Comparison of ENCODE assay signal across 11 mouse cellular contexts in the genomic region with DNA sequence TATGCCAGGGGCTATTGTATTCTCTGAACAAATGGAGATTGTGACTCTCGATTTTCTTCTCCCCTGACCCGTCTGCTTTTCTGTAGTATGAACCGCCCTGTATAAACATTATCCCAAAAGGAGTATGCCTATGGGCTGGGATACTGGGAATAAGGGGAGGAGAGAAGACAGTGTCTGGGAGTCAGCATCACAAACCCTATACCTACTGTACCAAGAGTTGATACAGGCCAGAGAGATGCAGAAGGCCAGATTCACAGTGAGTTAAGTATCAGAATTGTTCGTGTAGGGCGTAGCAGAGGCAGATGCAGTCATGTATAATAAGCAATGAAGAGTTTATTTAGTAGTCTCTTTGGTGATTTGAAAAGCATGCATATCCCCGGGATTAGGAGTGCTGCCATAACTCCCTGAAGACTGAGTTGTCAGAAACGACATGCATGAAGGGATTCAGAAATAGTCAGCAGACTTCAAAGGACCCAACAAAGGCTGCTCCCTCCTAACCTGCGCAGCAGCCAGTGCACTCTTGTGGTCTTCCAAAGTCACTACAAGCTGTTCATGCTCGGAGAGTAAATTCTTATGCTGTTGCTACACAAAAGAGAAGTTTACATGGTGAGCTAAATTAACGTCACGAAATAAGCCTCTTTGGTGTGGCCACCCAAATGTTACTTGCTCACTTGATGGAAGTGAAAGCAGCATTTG. TPM values are rescaled to one million over a fixed set of nuclear protein-coding genes. Genes with fewer than 3 reads are reported as not detected.
DNase-seq lines count a peak whose midpoint lies in the region; ATAC-seq and TF ChIP-seq lines count a peak whose summit lies in the region.
"Had no signal": no experiment of that assay in that cellular context is flagged by ENCODE, and none has a peak within 500 bp of the region (broad histone marks: within the 10 kb centered on the region; RNA-seq: fewer than 3 reads in every experiment).

No protein-coding gene starts in this region.

- peak; percentile 47; the same call in 1 of the 2 replicates for TF ChIP-seq CTCF in brain, embryonic 14.5 days (IDR thresholded peaks at IDR 0.05; ENCODE audit: borderline replicate concordance, extremely low read depth, insufficient read depth, insufficient read length)
- peak; percentile 60 for TF ChIP-seq CTCF in stomach, postnatal 0 days (IDR thresholded peaks at IDR 0.05; ENCODE audit: low read depth)

- H3K4me2 ChIP-seq in hindbrain, embryonic 13.5 days, result no peak overlapping the region
- H3K4me2 ChIP-seq in hindbrain, embryonic 11.5 days (replicated peaks; ENCODE audit: low read depth, low read length), result no peak overlapping the region
- H3K4me2 ChIP-seq in neural tube, embryonic 12.5 days (replicated peaks), result no peak overlapping the region
- no peak overlapping the region for H3K4me2 ChIP-seq in neural tube, embryonic 15.5 days
- no peak overlapping the region for H3K4me2 ChIP-seq in stomach, postnatal 0 days (replicated peaks; ENCODE audit: low read depth)
- H3K4me2 ChIP-seq: liver, embryonic 13.5 days had no signal

- DNase-seq in hindbrain, embryonic 11.5 days (ENCODE audit: low spot score), result no peak
- DNase-seq in brain, embryonic 14.5 days (ENCODE audit: low read depth), result peak; percentile 73
- no peak for DNase-seq in stomach, postnatal 0 days (ENCODE audit: low spot score)
- no peak for DNase-seq in ovary, postnatal 10 days (ENCODE audit: low spot score)
- DNase-seq: kidney, postnatal 36 days; liver, embryonic 13.5 days; spleen, adult 18-20 months had no signal

- no peak for TF ChIP-seq EP300 in stomach, postnatal 0 days (optimal IDR thresholded peaks at IDR 0.05)

- WGBS in hindbrain, embryonic 13.5 days, result 81% methylated on average over 11 of the region's 11 CpGs
- 80% methylated on average over 11 of the region's 11 CpGs for WGBS in hindbrain, embryonic 11.5 days
- 85% methylated on average over 11 of the region's 11 CpGs for WGBS in neural tube, embryonic 12.5 days
- WGBS in neural tube, embryonic 15.5 days, result 77% methylated on average over 11 of the region's 11 CpGs
- 69% methylated on average over 11 of the region's 11 CpGs for WGBS in stomach, postnatal 0 days

- no peaks in the 10 kb centered on the region for H3K4me1 ChIP-seq in hindbrain, embryonic 13.5 days (replicated peaks)
- no peaks in the 10 kb centered on the region for H3K4me1 ChIP-seq in hindbrain, embryonic 11.5 days (replicated peaks; ENCODE audit: control insufficient read depth, insufficient read depth, low read length)
- H3K4me1 ChIP-seq in neural tube, embryonic 12.5 days, result no peaks in the 10 kb centered on the region
- no peaks in the 10 kb centered on the region for H3K4me1 ChIP-seq in neural tube, embryonic 15.5 days
- H3K4me1 ChIP-seq in stomach, postnatal 0 days (replicated peaks; ENCODE audit: control insufficient read depth, insufficient read depth), result no peaks in the 10 kb centered on the region
- H3K4me1 ChIP-seq: liver, embryonic 13.5 days had no signal

- peak; percentile 43; the same call in 1 of the 2 replicates for ATAC-seq in hindbrain, embryonic 13.5 days (ENCODE audit: low FRiP score)
- no peak for ATAC-seq in hindbrain, embryonic 11.5 days (ENCODE audit: low FRiP score)
- ATAC-seq in neural tube, embryonic 12.5 days (ENCODE audit: low FRiP score, low read depth), result peak; percentile 58; the same call in 1 of the 2 replicates
- no peak; the same call in 1 of the 2 replicates for ATAC-seq in neural tube, embryonic 15.5 days (ENCODE audit: low FRiP score)
- ATAC-seq in stomach, postnatal 0 days (ENCODE audit: low FRiP score, low TSS enrichment), result no peak
- ATAC-seq: forebrain, embryonic 16.5 days had no signal

- TF ChIP-seq POLR2A in brain, embryonic 14.5 days (IDR thresholded peaks at IDR 0.05; ENCODE audit: borderline replicate concordance, extremely low read depth, insufficient read depth, insufficient read length, poor library complexity, severe bottlenecking), result no peak

- H3K9me3 ChIP-seq in hindbrain, embryonic 13.5 days, result no peaks in the 10 kb centered on the region
- no peaks in the 10 kb centered on the region for H3K9me3 ChIP-seq in hindbrain, embryonic 11.5 days (ENCODE audit: control insufficient read depth, low read length)
- H3K9me3 ChIP-seq in neural tube, embryonic 12.5 days, result no peaks in the 10 kb centered on the region
- H3K9me3 ChIP-seq in neural tube, embryonic 15.5 days (replicated peaks), result no peaks in the 10 kb centered on the region
- H3K9me3 ChIP-seq in stomach, postnatal 0 days (ENCODE audit: control insufficient read depth, low read length), result no peaks in the 10 kb centered on the region
- H3K9me3 ChIP-seq: liver, embryonic 13.5 days had no signal

- no peak overlapping the region for H3K27ac ChIP-seq in hindbrain, embryonic 13.5 days
- H3K27ac ChIP-seq in hindbrain, embryonic 11.5 days (ENCODE audit: low read depth, low read length), result no peak overlapping the region
- no peak overlapping the region for H3K27ac ChIP-seq in neural tube, embryonic 12.5 days
- no peak overlapping the region for H3K27ac ChIP-seq in neural tube, embryonic 15.5 days (replicated peaks)
- H3K27ac ChIP-seq in stomach, postnatal 0 days (replicated peaks), result no peak overlapping the region
- H3K27ac ChIP-seq: liver, embryonic 13.5 days had no signal

- H3K27me3 ChIP-seq in hindbrain, embryonic 13.5 days, result no peaks in the 10 kb centered on the region
- H3K27me3 ChIP-seq in hindbrain, embryonic 11.5 days (ENCODE audit: control insufficient read depth, insufficient read depth, low read length), result no peaks in the 10 kb centered on the region
- no peaks in the 10 kb centered on the region for H3K27me3 ChIP-seq in neural tube, embryonic 12.5 days (replicated peaks)
- H3K27me3 ChIP-seq in neural tube, embryonic 15.5 days (replicated peaks), result no peaks in the 10 kb centered on the region
- no peaks in the 10 kb centered on the region for H3K27me3 ChIP-seq in stomach, postnatal 0 days (ENCODE audit: control insufficient read depth, insufficient read depth, low read length)
- H3K27me3 ChIP-seq: liver, embryonic 13.5 days had no signal

- H3K36me3 ChIP-seq in hindbrain, embryonic 13.5 days, result peaks cover 16% of the 10 kb centered on the region
- no peaks in the 10 kb centered on the region for H3K36me3 ChIP-seq in hindbrain, embryonic 11.5 days (ENCODE audit: control insufficient read depth, insufficient read depth, low read length)
- H3K36me3 ChIP-seq in neural tube, embryonic 12.5 days, result peaks cover 13% of the 10 kb centered on the region
- H3K36me3 ChIP-seq in neural tube, embryonic 15.5 days, result 0 out of 2 replicates have a peak, but pooled peaks cover 4% of the 10 kb centered on the region
- peaks cover 8% of the 10 kb centered on the region for H3K36me3 ChIP-seq in stomach, postnatal 0 days (ENCODE audit: control insufficient read depth, insufficient read depth, low read length)

- H3K4me3 ChIP-seq in hindbrain, embryonic 13.5 days, result no peak overlapping the region
- no peak overlapping the region for H3K4me3 ChIP-seq in hindbrain, embryonic 11.5 days (ENCODE audit: low read depth, low read length)
- H3K4me3 ChIP-seq in neural tube, embryonic 12.5 days, result no peak overlapping the region
- H3K4me3 ChIP-seq in neural tube, embryonic 15.5 days (replicated peaks), result no peak overlapping the region
- H3K4me3 ChIP-seq in stomach, postnatal 0 days (ENCODE audit: low read depth, low read length), result no peak overlapping the region
- H3K4me3 ChIP-seq: liver, embryonic 13.5 days had no signal

- no peak overlapping the region for H3K9ac ChIP-seq in hindbrain, embryonic 13.5 days
- no peak overlapping the region for H3K9ac ChIP-seq in hindbrain, embryonic 11.5 days (ENCODE audit: low read depth, low read length)
- H3K9ac ChIP-seq in neural tube, embryonic 12.5 days, result no peak overlapping the region
- no peak overlapping the region for H3K9ac ChIP-seq in neural tube, embryonic 15.5 days (replicated peaks)
- H3K9ac ChIP-seq in stomach, postnatal 0 days (ENCODE audit: low read length), result no peak overlapping the region
- H3K9ac ChIP-seq: liver, embryonic 13.5 days had no signal

RNA-seq across cellular contexts. Expression of gene Golim4, which starts 54.7 kb away (rescaled TPM):
- 32.9 and 33.5 TPM in 2 replicates for polyA plus RNA-seq in hindbrain, embryonic 13.5 days (2015; fragmentation: Nextera tagmentation; extraction: Ambion mirVana)
- 42.5 and 54.9 TPM in 2 replicates for polyA plus RNA-seq in hindbrain, embryonic 11.5 days (2014; fragmentation: Nextera tagmentation; extraction: Ambion mirVana)
- 56.1 and 61.8 TPM in 2 replicates for polyA plus RNA-seq in neural tube, embryonic 12.5 days (2016; fragmentation: Nextera tagmentation; extraction: Ambion mirVana)
- 21.3 and 25.7 TPM in 2 replicates for polyA plus RNA-seq in neural tube, embryonic 15.5 days (2015; fragmentation: Nextera tagmentation; extraction: Ambion mirVana)
- 24.9 and 25.1 TPM in 2 replicates for polyA plus RNA-seq in brain, embryonic 14.5 days (2012; rRNA removed)
- 40.0 and 40.3 TPM in 2 replicates for polyA plus RNA-seq in stomach, postnatal 0 days (2015; fragmentation: Nextera tagmentation; extraction: Ambion mirVana)

Comparison
In these comparisons a context has a peak if more than half of its experiments do, and no peak if none do; other contexts are left out.
1. ATAC-seq: peak in hindbrain, embryonic 13.5 days (single experiment) and neural tube, embryonic 12.5 days (single experiment); none in hindbrain, embryonic 11.5 days (single experiment), neural tube, embryonic 15.5 days (single experiment) and stomach, postnatal 0 days (single experiment).